ENCODE assay signal across 17 mouse cellular contexts in genomic region chr5:93115854-93116253, GRCm38 (mm10). TPM values are rescaled to one million over a fixed set of nuclear protein-coding genes. Genes with fewer than 3 reads are reported as not detected.
A peak's percentile ranks its signal among the peaks of the same experiment; 100 is the strongest.
DNase-seq lines count a peak whose midpoint lies in the region; ATAC-seq and TF ChIP-seq lines count a peak whose summit lies in the region.
"Had no signal": no experiment of that assay in that cellular context is flagged by ENCODE, and none has a peak within 500 bp of the region (broad histone marks: within the 10 kb centered on the region; RNA-seq: fewer than 3 reads in every experiment).

No protein-coding gene starts in this region.

- H3K4me1 ChIP-seq in heart, embryonic 16.5 days (ENCODE audit: control insufficient read depth, insufficient read depth, low read length) = peaks cover 14% of the 10 kb centered on the region

- H3K36me3 ChIP-seq in heart, embryonic 16.5 days (ENCODE audit: control insufficient read depth, insufficient read depth) = 0 out of 2 replicates have a peak, but pooled peaks cover 1% of the 10 kb centered on the region
- H3K36me3 ChIP-seq: midbrain, embryonic 15.5 days had no signal

- TF ChIP-seq CTCF in left cerebral cortex, adult 2 months (IDR thresholded peaks at IDR 0.05) = no peak

- no peak overlapping the region; the same call in 1 of the 2 replicates for H3K4me2 ChIP-seq in heart, embryonic 16.5 days (ENCODE audit: low read depth, low read length)
- H3K4me2 ChIP-seq: heart, embryonic 11.5 days; liver, embryonic 11.5 days; lung, embryonic 14.5 days; midbrain, embryonic 15.5 days had no signal

- intact Hi-C loops in heart, postnatal 36 days (cut with DNase I) = no loop called here
- intact Hi-C loops in left cerebral cortex, adult 2 months (cut with DNase I) = no loop called here

- no peak overlapping the region for H3K4me3 ChIP-seq in heart, embryonic 16.5 days (ENCODE audit: low read length)
- H3K4me3 ChIP-seq in left cerebral cortex, adult 2 months = no peak overlapping the region
- H3K4me3 ChIP-seq: midbrain, embryonic 15.5 days had no signal

- 58% methylated on average over 13 of the region's 13 CpGs for WGBS in heart, embryonic 16.5 days

- ATAC-seq in heart, embryonic 16.5 days (replicated peaks; ENCODE audit: extremely low read depth, insufficient read depth, low FRiP score) = no peak
- ATAC-seq: forebrain, postnatal 0 days; inflammation-experienced regulatory T-cells, adult 6 months; midbrain, embryonic 15.5 days had no signal

- no peak for DNase-seq in heart, postnatal 36 days
- DNase-seq in left cerebral cortex, adult 2 months (ENCODE audit: extremely low spot score in 1 of 2, low spot score in 2 of 2) = no peak
- DNase-seq in left cerebral cortex, adult 8-10 months (ENCODE audit: low spot score in 2 of 2) = no peak
- peak; percentile 12 for DNase-seq in thymus, postnatal 4 days
- no peak for DNase-seq in thymus, adult 18-20 months
- no peak for DNase-seq in adrenal gland, adult 8-10 months
- DNase-seq: adrenal gland, postnatal 36 days; cerebellum, adult 8-10 months; forebrain, postnatal 0 days; lung, embryonic 14.5 days; right cerebral cortex, postnatal 14 days; thymus, postnatal 25 days had no signal

- H3K9ac ChIP-seq in heart, embryonic 16.5 days (ENCODE audit: low read length) = peak overlapping the region; percentile 17; the same call in 1 of the 2 replicates
- H3K9ac ChIP-seq: forebrain, postnatal 0 days; lung, embryonic 14.5 days; midbrain, embryonic 15.5 days had no signal

- no peaks in the 10 kb centered on the region for H3K9me3 ChIP-seq in heart, embryonic 16.5 days (replicated peaks; ENCODE audit: control insufficient read depth, low read length)
- H3K9me3 ChIP-seq: midbrain, embryonic 15.5 days had no signal

- H3K27me3 ChIP-seq in heart, embryonic 16.5 days (ENCODE audit: control insufficient read depth, insufficient read depth, low read length) = no peaks in the 10 kb centered on the region
- H3K27me3 ChIP-seq: midbrain, embryonic 15.5 days had no signal

- peak overlapping the region; percentile 33; the same call in 1 of the 2 replicates for H3K27ac ChIP-seq in heart, embryonic 16.5 days (ENCODE audit: low read length)
- H3K27ac ChIP-seq in left cerebral cortex, adult 2 months = peak overlapping the region; percentile 64
- H3K27ac ChIP-seq: midbrain, embryonic 15.5 days had no signal

RNA-seq across cellular contexts. Expression of gene Sept11, which starts 22.6 kb away (rescaled TPM):
- 89.7 and 92.8 TPM in 2 replicates for polyA plus RNA-seq in heart, embryonic 16.5 days (2015; fragmentation: Nextera tagmentation; extraction: Ambion mirVana)
- 10 to 100 TPM; 29.9 to 32.5 TPM for total RNA-seq in heart, postnatal 36 days (2021)
- 100 to 1,000 TPM; 197 to 203 TPM for total RNA-seq in left cerebral cortex, adult 2 months (2021)
- total RNA-seq in left cerebral cortex, adult 8-10 months (2022) = 100 to 1,000 TPM; 172 to 182 (median 180) TPM
- total RNA-seq in adrenal gland, adult 8-10 months (2022) = 10 to 100 TPM; 40.3 to 44.5 (median 42.4) TPM
